Mouse (Mus musculus): ENCODE data around the gene Slc35b2. TPM values are rescaled to one million over a fixed set of nuclear protein-coding genes. Genes with fewer than 3 reads are reported as not detected.

The Slc35b2 gene
- polyA plus RNA-seq, 1 experiment = 69.4 TPM

DNA sequence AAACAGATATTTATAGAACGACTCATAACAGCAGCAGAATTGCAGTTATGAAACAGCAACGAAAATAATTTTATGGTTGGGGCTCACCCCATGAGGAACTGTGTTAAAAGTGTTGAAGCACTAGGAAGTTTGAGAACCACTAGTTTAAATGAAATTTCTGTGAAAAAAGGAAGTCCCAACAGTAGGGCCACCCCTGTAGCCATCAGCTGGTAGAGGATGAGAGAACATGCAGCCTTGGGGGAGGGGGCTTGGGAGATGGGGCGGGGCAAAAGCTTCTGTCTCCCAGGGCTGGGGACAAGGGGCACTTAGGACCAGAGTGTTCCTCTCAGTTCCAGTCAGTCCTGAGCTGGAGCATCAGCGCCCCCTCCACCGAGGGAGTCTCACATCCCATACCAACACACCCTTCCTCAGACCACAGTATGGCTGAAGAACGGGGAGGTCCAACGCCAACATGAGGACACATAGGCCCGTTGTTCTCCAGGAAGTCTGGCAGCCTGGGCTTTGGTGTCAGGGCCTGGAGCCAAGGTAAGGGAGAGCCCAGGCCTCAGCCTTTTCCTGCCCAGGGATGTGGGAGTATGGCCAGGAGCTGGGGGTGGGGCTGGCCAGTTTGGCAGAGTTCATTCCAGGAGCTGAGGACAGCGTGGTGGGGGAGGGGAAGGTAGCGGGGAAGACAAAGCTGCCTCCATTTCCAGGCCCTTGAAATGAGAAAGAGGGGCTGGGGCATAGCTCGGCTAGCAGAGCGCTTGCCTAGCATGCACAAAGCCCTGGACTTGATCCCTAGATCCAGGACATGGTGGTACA, 20.6 kb downstream of the Slc35b2 start:
- DNase-seq (ENCODE audit: low spot score) = peak; percentile 56

DNA sequence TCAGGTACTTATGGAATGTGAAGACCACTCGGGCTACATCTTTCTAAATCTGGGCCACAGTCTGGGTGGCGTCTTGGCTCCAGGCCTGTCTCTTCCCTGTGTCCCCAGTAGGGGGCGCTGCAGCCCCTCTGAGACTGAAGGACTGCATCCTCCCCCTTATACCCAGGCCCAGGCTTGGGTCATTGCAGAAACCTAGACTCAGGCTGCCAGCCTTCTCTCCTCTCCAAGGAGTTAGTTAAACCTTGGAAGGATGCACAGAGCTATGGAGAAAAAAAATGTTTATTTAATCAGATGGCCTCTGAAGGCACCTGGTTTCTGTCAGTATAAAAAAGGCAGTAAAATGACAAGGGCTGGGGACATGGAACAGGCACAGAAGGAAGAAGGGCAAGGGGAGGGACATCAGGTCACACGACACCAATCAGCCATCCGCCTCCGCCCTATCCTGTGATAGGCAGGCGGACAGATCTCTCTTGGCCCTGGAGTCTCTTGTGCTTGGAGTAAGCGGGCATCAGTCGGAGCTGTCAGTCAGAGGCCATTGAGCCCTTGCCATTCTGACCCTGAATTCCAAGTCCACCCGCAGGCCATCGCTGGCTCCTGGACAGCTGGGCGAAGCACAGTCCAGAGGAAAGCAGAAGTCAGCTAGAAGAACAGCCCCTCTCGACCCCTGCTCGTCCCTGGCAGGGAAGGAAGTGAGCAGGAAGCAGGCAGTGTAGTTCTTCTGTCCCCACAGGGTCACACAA, 21.4 kb downstream of the Slc35b2 start:
- peak; percentile 58 for DNase-seq (ENCODE audit: low spot score)

DNA sequence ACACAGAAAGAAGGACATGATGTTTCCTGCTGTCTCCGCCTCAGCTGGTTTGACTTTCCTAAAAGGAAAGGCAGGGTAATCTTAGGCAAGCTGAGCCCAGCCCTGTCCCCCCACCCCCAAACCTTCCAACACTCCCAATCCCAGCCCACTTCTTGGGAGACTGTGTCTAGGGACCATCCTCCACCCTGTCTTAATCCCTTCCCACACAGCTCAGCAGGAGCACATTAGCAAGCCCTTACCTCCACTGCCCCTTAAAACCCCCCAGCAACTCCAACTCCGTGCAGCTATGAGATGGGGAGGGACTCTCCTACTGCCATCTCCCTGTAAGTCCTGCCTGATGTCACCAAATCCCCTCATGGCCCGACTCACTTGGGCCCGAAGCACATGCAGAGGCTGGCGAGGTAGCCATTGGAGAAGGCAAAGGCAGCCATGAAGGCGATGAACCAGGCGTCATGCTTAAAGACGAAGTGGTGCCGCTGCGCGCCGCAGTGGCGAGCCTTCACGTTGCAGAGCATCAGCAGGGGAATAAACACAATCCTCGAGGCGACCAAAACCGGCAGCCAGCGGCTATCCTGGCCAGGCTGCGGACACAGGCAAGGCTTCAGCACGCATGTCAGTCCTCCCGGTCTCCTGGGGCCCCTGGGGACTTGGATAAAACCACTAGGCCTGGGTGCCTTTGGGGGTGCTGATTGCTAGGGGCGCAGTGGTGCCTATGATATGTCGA, 22.2 kb downstream of the Slc35b2 start:
- no peak for DNase-seq (ENCODE audit: low spot score)

DNA sequence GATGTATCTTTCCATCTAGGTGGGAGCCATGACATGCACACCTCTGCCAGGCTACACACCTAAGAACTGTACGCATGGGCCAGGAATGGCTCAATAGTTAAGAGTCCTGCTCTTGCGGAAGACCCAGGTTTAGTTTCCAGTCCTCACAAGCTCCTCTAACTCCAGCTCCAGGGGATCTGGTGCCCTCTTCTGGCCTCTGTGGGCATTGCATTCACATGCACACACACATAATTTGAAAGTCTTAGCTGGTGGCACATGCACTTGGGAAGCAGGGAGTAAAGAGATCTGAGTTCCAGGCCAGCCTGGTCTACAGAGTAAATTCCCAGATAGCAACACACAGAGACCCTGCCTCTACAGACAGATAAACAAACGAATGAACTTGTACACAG, 22.8 kb downstream of the Slc35b2 start:
- DNase-seq (ENCODE audit: low spot score) = no peak

DNA sequence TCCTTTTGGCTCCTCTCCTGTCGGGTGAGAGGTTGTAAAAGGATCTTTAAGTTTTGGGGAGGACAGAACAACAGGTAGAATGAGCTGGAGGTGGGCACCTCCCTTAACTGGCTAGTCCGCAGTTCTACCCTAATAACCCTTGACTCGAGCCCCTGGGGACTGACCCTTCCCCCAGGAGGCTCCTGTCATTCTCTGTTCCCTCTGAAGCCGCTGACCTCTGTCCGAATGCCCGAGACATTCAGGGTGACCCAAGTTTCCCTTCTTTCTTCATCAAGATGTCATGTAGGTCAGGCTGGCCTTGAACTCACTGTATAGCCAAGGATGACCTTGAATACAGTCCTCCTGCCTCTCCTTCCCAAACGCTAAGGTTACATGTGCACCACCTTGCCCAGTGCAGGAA, 24.7 kb downstream of the Slc35b2 start:
- no peak for DNase-seq (ENCODE audit: low spot score)

DNA sequence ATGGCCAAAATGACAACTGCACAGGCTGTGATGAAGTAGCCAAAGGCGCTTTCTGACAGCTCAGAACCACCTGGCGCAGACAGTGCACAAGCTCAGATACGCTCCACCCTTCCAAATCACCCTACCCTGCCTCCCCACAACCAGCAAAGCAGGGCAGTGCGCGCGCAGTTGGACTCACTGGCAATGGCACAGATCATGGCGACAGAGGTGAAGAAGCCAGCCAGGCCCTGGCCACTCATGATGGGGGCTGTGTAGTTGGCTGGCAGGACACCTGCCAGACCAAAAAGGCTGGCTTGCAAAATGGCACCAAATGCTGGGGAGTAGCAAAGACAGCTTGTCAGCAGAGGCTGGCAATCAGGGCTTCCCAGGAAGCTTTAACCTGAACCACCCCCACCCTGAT, 25.6 kb downstream of the Slc35b2 start:
- DNase-seq (ENCODE audit: low spot score) = no peak

DNA sequence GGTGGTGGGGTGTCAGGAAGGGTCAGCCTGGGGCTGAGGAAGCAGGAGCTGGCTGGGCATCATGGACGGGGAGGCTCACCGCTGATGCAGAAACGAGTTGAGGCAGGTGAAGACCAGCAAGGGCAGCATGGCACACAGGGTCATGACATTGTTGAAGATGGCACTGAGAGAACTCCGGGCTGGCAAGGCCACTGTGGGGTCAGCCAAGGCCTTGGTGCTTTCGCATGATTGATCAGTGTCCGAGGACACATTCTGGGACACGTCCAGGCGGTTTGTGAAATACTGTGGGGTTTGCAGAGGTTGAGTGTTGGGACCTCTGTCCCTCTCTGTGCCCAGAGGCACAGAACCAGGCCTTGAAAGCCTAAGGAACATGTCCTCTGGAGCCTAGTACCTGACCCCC, 26.2 kb downstream of the Slc35b2 start:
- DNase-seq (ENCODE audit: low spot score) = no peak

DNA sequence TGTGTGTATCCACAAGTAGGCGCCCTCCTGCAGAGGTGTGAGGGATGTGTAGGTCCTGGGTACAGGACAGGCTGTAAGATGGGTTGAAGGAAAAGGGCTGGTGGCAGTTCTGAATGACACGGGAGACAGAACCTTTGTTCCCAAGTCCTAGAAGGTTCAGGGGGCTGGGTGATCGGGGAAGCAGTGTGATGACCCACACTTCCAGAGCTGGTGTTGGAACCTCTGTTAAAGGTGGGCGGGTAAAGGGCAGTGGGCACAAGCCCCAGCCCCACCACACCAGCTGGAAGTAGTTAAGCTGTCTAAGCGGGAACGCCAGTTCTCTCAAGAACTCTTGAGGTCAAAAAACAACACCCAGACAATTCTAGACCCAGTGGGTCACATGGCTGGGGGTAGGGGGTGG, 26.7 kb downstream of the Slc35b2 start:
- DNase-seq (ENCODE audit: low spot score) = no peak

DNA sequence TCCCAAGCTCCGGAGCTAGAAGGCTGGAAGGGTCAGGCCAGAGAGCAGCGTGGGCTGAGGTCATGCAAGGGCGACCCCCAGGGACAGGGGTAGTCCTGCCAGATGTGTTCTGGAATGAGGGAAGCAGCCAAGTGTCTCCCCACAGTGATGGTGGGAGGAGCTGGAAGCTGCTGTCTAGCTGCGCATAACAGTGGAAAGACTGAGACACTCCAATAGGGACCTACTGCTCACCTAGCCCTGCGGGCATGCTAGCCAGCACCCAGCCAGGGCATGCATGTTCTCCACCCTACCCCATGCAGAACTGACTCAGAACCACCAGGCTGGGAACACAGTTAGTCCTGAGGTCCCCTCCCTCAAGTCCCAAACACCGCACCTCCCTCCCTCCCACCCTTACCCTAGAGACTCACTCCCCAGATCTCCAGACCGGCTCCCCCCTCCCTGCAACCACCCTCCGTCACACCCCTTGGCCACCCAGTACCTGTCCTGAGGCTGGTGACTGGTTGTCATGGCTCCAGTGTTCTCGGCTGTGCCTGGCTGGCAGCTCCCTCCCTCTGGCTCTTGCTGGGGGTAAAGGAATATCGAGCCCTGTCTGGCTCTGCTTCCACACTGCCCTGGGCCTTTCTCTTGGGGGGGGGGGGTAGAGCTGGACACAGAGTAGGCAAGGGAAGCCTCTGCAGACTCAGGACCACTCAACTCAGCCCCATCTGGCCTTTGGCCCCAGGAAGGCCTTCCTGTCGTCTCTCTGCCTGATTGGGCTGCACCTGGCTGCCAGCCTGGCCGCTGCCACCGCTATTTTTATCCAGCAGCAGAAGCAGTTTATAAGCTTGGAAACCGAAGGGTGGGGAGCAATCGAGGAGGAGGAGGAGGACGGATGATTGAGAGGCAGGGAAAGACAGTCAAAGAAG, 28.3 kb downstream of the Slc35b2 start:
- no peak for DNase-seq (ENCODE audit: low spot score)

DNA sequence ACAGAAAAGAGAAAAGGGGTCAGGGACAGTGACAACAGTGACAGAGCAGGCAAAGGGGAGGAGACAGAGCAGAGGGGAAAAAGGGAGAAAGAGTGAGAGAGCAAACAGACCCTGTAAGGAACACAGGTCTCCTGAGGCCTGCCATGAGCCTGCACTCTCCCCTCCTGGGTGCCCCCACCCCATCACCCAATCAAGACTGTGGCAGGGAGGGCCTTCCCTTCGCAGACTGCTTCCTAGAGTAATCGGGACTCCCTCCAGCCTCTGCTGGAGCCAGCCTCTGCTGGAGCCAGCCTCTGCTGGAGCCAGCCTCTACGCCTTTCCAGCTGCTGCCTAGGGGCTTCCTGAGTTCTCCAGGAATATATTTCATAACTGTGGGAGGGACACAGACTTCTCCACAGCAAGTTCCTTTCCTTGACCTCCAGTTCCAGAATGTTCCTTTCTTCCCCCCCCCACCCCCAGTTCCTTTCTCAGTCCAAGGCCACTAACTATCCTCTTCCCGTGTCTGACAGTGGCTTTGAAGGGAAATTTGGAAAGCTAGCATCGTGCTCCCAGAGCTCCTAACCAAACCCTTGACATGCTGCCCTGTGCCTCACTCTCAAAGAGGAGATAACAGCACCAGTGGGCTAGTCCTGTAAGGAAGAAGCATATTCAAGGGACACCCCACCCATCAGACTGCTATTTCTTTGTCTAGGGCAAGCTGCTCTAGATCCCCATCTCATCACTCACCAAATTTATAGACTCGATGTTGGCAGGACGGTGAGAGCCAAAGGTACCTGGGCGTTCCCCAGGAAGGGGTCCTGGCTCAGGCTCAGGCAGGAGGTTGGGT, 29.1 kb downstream of the Slc35b2 start:
- no peak for DNase-seq (ENCODE audit: low spot score)

DNA sequence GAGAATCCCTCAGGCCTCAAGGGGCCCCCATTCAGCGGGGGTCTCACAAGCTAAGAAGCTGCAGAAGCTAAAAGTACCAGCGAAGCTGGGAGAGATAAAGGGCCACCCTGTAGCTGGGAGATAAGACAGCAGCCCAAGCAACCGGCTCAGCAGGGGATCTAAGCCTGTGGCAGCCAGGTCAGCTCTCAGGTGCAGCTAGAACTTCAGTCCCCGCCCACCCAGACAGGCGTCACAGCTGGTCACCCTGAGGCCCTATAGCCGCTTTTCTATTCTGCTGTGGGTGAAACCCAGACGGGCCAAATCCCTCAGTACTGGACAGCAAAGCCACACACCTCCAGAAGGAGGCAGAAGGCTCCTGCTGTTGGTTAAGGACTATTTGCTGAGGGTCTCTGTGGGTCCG, 29.8 kb downstream of the Slc35b2 start:
- no peak for DNase-seq (ENCODE audit: low spot score)

DNA sequence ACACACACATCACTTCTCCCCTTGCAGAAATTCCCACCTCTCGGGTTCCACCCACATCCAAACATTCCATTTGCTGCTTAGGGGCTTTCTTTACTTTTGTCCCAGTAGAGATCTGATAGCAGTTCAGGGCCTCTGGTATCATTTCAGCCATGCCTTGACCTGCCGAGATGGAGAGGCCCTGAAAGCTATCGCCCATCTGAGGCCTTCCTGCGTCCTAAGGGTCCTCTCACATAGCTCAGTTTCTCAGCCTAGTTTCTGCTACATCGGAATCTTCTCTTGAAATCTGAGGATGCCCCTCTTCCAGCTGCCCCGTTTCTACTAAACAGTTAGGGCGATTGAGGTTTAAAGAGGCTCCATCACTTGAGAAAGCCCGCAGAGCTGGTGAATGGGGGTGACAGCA, 30.5 kb downstream of the Slc35b2 start:
- no peak for DNase-seq (ENCODE audit: low spot score)

DNA sequence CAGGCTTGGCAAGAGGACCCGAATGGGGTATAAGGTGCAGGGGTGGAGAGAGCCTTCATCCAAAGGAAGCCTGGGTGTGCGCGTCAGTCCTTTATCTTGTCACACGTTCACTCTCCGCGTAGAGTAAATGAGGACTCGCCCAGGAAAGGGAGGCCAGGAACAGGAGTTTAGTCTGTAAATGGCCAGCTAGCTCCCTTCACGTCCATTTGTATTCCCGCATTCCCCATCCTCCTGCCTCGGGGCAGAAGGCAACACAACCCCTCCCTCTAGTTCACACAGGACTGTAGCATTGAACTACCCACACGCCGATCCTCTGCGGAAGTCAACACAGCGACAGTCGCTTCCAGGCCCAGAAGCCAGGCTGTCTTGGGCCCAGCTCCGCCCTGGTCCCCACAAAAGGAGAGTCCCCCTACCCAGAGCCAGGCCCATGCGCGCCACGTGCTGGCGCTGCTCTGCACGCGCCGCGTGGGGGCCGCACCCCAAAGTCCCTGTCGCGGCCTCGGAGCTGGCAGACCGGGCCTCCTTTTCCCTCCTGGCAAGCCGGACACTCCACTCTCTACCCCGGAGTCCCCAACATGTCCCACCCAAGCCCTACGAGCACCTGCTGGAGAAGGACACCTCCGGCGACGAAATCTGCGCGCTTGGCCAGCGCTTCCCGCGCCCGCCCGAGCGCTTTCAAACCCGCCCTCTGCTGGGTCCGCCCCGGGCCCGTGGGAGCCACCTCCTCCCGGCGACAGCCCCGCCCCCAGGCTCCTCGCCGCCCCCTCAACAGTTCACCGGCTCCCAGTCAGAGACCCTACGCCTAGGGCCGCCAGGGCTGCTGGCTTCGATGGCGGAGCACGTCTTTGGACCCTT, 31.4 kb downstream of the Slc35b2 start:
- DNase-seq (ENCODE audit: low spot score) = peak; percentile 71

DNA sequence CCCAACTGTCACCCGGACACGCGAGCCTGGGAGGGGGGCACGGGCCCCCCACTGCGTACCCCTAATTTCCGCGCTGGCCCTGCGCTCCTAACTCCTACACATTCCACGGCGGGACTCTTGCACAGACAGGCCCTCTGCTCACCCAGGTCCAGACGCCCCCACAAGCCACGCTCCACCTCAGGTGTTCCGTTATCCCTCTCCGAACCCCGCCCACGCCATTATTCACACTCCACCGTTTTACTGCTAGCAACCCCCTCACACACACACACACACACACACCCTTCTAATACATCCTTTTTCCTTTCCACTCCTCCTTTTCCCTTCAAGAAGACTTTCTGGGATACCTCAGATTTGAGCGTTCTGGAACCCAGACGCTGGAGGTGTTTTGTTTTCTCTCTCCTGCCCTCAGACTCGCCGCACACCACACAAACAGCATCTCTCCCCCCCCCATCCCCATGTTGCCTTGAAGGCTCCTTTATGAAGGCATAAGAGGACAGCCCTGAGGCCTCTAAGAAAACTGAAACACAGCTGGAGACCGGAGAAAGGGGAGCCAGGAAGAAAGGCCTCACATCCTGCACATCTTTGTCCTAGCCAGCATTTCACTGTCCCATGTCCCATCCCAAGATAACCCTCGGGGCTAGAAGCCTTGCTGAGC, 32.2 kb downstream of the Slc35b2 start:
- no peak for DNase-seq (ENCODE audit: low spot score)

DNA sequence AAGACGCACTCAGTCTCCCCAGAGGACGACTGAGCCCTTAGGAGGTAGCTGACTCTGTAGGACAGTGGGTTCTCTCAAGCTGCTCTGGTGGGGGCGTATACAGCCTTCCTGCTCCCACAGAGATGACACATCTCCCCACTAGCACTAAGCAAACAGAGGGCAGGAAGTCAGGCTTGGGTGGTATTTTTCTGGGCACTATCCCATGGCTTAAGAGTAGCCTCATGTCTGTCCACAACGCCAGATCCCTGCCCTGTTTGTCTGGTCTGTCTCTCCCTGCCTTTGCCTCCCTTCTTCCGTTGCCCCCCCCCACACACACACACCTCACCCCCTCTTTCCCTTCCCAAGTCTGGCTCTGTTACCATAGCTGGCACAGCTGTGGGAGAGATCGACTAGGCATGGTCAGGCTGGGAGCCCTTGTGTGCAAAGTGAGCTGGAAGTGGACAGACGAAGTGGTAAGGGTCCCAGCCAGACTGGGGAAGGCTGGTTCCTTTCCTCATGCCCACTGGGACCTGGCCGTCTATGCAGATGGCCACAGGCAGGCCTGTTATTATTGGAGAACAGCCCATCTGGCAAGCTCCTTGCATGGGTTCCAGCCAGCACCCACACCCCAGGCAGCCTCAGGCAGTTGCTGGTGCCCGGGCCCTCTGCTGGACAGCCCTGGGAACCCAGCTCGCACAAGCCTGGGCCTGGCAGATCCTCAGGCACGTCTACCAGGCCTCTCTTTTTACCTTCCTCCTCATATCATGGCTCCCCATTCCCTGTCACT, 33.1 kb downstream of the Slc35b2 start:
- DNase-seq (ENCODE audit: low spot score) = peak; percentile 63

DNA sequence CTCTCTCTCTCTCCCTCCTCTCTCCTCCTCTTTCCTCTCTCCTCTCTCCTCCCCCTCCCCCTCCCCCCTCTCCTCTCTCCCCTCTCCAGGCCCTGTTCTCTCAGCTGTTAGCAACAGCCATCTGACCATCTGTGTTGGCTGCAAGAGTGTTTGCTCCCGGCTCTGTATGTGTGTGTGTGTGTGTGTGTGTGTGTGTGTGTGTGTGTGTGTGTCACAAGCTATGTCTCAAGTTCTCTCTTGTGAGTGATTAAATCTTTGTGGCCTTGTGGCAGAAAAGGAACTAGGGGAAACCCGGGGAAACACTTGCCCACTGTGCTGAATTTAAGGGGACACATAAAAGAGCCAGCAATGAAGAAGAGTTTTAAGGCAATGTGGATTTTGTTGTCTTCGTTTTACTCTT, 34.1 kb downstream of the Slc35b2 start:
- no peak for DNase-seq (ENCODE audit: low spot score)

DNA sequence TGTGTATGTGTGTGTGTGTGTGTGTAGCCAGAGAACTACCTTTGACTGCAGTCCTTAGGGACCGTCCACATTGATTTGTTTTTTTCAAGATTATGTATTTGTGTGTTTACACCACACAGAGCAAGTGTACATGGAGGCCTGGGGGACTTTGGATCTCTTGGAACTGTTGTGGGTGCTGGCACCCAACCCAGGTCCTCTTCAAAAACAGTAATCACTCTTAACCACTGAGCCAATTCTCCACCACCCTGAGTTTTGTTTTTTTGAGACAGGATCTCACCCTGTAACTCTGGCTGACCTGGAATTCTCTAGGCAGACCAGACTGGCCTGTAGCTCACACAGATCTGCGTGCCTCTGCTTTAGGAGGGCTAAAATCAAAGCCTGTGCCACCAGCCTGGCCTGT, 34.7 kb downstream of the Slc35b2 start:
- DNase-seq (ENCODE audit: low spot score) = no peak

DNA sequence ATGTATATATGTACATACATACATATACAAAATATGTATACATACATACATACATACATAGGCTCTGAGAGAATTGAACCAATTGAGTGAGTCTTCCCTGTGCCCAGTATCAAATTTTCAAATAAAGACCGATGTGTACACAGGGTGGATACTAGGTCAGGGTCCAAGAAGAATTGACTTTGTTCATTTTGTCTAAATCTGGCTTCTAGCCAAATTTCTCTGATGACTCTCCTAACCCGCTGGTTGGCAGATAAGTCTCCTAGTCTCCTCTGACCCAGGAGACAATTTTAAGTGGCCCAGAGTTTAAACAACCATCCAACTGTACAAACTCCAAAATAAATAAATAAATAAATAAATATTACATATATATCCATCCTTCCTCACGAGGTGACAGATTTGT, 35.2 kb downstream of the Slc35b2 start:
- no peak for DNase-seq (ENCODE audit: low spot score)
